Mouse (Mus musculus) testis, adult 2 months (tissue): ENCODE results near the gene 1700016K19Rik.

Source experiments
- CTCF ChIP-seq: fragments of 200-500 bp; IDR thresholded peaks from 2 replicates; pipeline ENCODE4 v1.5.1; 2012; ENCODE audit warnings: low read depth, mild to moderate bottlenecking, inconsistent platforms, low read length, moderate library complexity; ENCODE audit not compliant: control insufficient read depth, insufficient read depth, insufficient replicate concordance
- POLR2A ChIP-seq: fragments of 200-500 bp; IDR thresholded peaks from 2 replicates; pipeline ENCODE4 v1.6.1; 2012; ENCODE audit warnings: low read depth, mild to moderate bottlenecking, inconsistent platforms, low read length, moderate library complexity; ENCODE audit not compliant: control insufficient read depth

GRCm38 (mm10) chr11:75991911-75992310, 7.8 kb upstream of the 1700016K19Rik start:
- TF ChIP-seq POLR2A (no peak), CTCF (no peak)
